Comparison of ENCODE assay signal across 22 mouse cellular contexts in genomic region chr17:37084632-37085031, GRCm38 (mm10). TPM values are rescaled to one million over a fixed set of nuclear protein-coding genes. Genes with fewer than 3 reads are reported as not detected.
DNase-seq lines count a peak whose midpoint lies in the region; ATAC-seq and TF ChIP-seq lines count a peak whose summit lies in the region.
"Had no signal": no experiment of that assay in that cellular context is flagged by ENCODE, and none has a peak within 500 bp of the region (broad histone marks: within the 10 kb centered on the region; RNA-seq: fewer than 3 reads in every experiment).

No protein-coding gene starts in this region.

- H3K9me3 ChIP-seq in heart, postnatal 0 days (replicated peaks; ENCODE audit: control insufficient read depth, low read length): no peaks in the 10 kb centered on the region
- no peaks in the 10 kb centered on the region for H3K9me3 ChIP-seq in midbrain, postnatal 0 days (ENCODE audit: low read length)
- H3K9me3 ChIP-seq in midbrain, embryonic 15.5 days: no peaks in the 10 kb centered on the region
- H3K9me3 ChIP-seq: embryonic facial prominence, embryonic 15.5 days; forebrain, embryonic 12.5 days; limb, embryonic 15.5 days; lung, embryonic 15.5 days; megakaryocyte, embryonic 14.5 days had no signal

- H3K36me3 ChIP-seq in heart, postnatal 0 days (replicated peaks; ENCODE audit: control insufficient read depth, insufficient read depth, low read length): no peaks in the 10 kb centered on the region
- no peaks in the 10 kb centered on the region for H3K36me3 ChIP-seq in midbrain, postnatal 0 days (ENCODE audit: insufficient read depth, low read length)
- H3K36me3 ChIP-seq in midbrain, embryonic 15.5 days (replicated peaks): no peaks in the 10 kb centered on the region
- H3K36me3 ChIP-seq: embryonic facial prominence, embryonic 15.5 days; forebrain, embryonic 12.5 days; limb, embryonic 15.5 days; lung, embryonic 15.5 days had no signal

- H3K27me3 ChIP-seq in heart, postnatal 0 days (ENCODE audit: control insufficient read depth, insufficient read depth, low read length): no peaks in the 10 kb centered on the region
- no peaks in the 10 kb centered on the region for H3K27me3 ChIP-seq in midbrain, postnatal 0 days (ENCODE audit: insufficient read depth, low read length)
- H3K27me3 ChIP-seq in midbrain, embryonic 15.5 days (replicated peaks): no peaks in the 10 kb centered on the region
- H3K27me3 ChIP-seq: embryonic facial prominence, embryonic 15.5 days; limb, embryonic 15.5 days; lung, embryonic 15.5 days had no signal

- H3K9ac ChIP-seq in heart, postnatal 0 days (replicated peaks; ENCODE audit: low read depth, low read length): no peak overlapping the region
- no peak overlapping the region for H3K9ac ChIP-seq in midbrain, postnatal 0 days (replicated peaks; ENCODE audit: low read length, poor library complexity, severe bottlenecking)
- no peak overlapping the region for H3K9ac ChIP-seq in midbrain, embryonic 15.5 days
- H3K9ac ChIP-seq: embryonic facial prominence, embryonic 15.5 days; forebrain, embryonic 12.5 days; hindbrain, embryonic 14.5 days; limb, embryonic 15.5 days; lung, embryonic 15.5 days had no signal

- no peaks in the 10 kb centered on the region for H3K4me1 ChIP-seq in heart, postnatal 0 days (ENCODE audit: control insufficient read depth, insufficient read depth)
- no peaks in the 10 kb centered on the region for H3K4me1 ChIP-seq in midbrain, postnatal 0 days (ENCODE audit: insufficient read depth, low read length)
- peaks cover 7% of the 10 kb centered on the region for H3K4me1 ChIP-seq in midbrain, embryonic 15.5 days
- H3K4me1 ChIP-seq: embryonic facial prominence, embryonic 15.5 days; limb, embryonic 15.5 days; lung, embryonic 15.5 days had no signal

- no peak for TF ChIP-seq EP300 in heart, postnatal 0 days (IDR thresholded peaks at IDR 0.05; ENCODE audit: low read depth)

- H3K4me2 ChIP-seq in heart, postnatal 0 days (ENCODE audit: low read depth, low read length): no peak overlapping the region
- no peak overlapping the region for H3K4me2 ChIP-seq in midbrain, postnatal 0 days (ENCODE audit: low read depth, low read length, poor library complexity, severe bottlenecking)
- H3K4me2 ChIP-seq in midbrain, embryonic 15.5 days: no peak overlapping the region
- H3K4me2 ChIP-seq: embryonic facial prominence, embryonic 15.5 days; forebrain, embryonic 12.5 days; hindbrain, embryonic 14.5 days; limb, embryonic 15.5 days; lung, embryonic 15.5 days had no signal

- 60% methylated on average over 5 of the region's 5 CpGs for WGBS in heart, postnatal 0 days
- 67% methylated on average over 5 of the region's 5 CpGs for WGBS in midbrain, postnatal 0 days
- 70% methylated on average over 5 of the region's 5 CpGs for WGBS in midbrain, embryonic 15.5 days

- H3K27ac ChIP-seq in heart, postnatal 0 days (ENCODE audit: low read depth): no peak overlapping the region
- H3K27ac ChIP-seq in midbrain, postnatal 0 days (ENCODE audit: low read depth, low read length): no peak overlapping the region
- no peak overlapping the region for H3K27ac ChIP-seq in midbrain, embryonic 15.5 days
- H3K27ac ChIP-seq: embryonic facial prominence, embryonic 15.5 days; forebrain, embryonic 12.5 days; hindbrain, embryonic 14.5 days; limb, embryonic 15.5 days; lung, embryonic 15.5 days had no signal

- no peak for ATAC-seq in heart, postnatal 0 days (ENCODE audit: insufficient read depth, low read depth)
- ATAC-seq in midbrain, postnatal 0 days (ENCODE audit: low FRiP score): no peak
- no peak for ATAC-seq in midbrain, embryonic 15.5 days (replicated peaks)

- no peak overlapping the region for H3K4me3 ChIP-seq in heart, postnatal 0 days (ENCODE audit: low read depth, low read length)
- H3K4me3 ChIP-seq in midbrain, postnatal 0 days (ENCODE audit: low read depth, low read length): no peak overlapping the region
- no peak overlapping the region for H3K4me3 ChIP-seq in midbrain, embryonic 15.5 days
- H3K4me3 ChIP-seq: embryonic facial prominence, embryonic 15.5 days; forebrain, embryonic 12.5 days; limb, embryonic 15.5 days; lung, embryonic 15.5 days; megakaryocyte, embryonic 14.5 days had no signal

- no peak for DNase-seq in heart, postnatal 0 days (ENCODE audit: low spot score)
- no peak for DNase-seq in heart, postnatal 10 days
- no peak for DNase-seq in midbrain, postnatal 0 days (ENCODE audit: low spot score)
- peak; percentile 22 for DNase-seq in adipocyte (ENCODE audit: low spot score)
- DNase-seq in yolk sac, embryonic 10.5 days (ENCODE audit: low spot score): no peak
- DNase-seq in thymus, postnatal 25 days: no peak
- DNase-seq: adrenal gland, adult 8-10 months; cerebellum, adult 18-20 months; heart, adult 18-20 months; kidney, adult 9 months had no signal

- intact Hi-C loops in heart, postnatal 10 days (cut with DNase I): no loop called here

- peak; percentile 16; the same call in 1 of the 2 replicates for TF ChIP-seq CTCF in heart, postnatal 0 days (IDR thresholded peaks at IDR 0.05; ENCODE audit: low read depth)
- TF ChIP-seq CTCF in midbrain, postnatal 0 days (IDR thresholded peaks at IDR 0.05): peak; percentile 65

RNA-seq across cellular contexts. Expression of gene Olfr90, which starts 3.7 kb away (rescaled TPM):
- total RNA-seq in heart, postnatal 0 days (2014; rRNA removed; ENCODE audit: low replicate concordance): not detected in 2 replicates
- not detected in 2 replicates for polyA plus RNA-seq in heart, postnatal 0 days (2015; fragmentation: Nextera tagmentation; extraction: Ambion mirVana)
- not detected for total RNA-seq in heart, postnatal 10 days (2021)
- not detected in 2 replicates for total RNA-seq in midbrain, postnatal 0 days (2014; rRNA removed)
- not detected in 2 replicates for polyA plus RNA-seq in midbrain, postnatal 0 days (2015; fragmentation: Nextera tagmentation; extraction: Ambion mirVana)
- polyA plus RNA-seq in midbrain, embryonic 15.5 days (2015; fragmentation: Nextera tagmentation; extraction: Ambion mirVana): 0.06 TPM in 1 of 2 replicates, not detected in the other
- total RNA-seq: adrenal gland, adult 8-10 months; common myeloid progenitor, adult 5-6 weeks; heart, adult 18-20 months; layer of hippocampus, adult 18-20 months; monocyte, adult 5-6 weeks had no signal
- polyA plus RNA-seq: heart, embryonic 16.5 days; hindbrain, embryonic 14.5 days; limb, embryonic 15.5 days; lung, embryonic 15.5 days had no signal

RNA-seq across cellular contexts. Expression of gene Olfr91, which starts 13.4 kb away (rescaled TPM):
- not detected in 2 replicates for total RNA-seq in heart, postnatal 0 days (2014; rRNA removed; ENCODE audit: low replicate concordance)
- polyA plus RNA-seq in heart, postnatal 0 days (2015; fragmentation: Nextera tagmentation; extraction: Ambion mirVana): not detected in 2 replicates
- total RNA-seq in heart, postnatal 10 days (2021): not detected
- not detected in 2 replicates for total RNA-seq in midbrain, postnatal 0 days (2014; rRNA removed)
- not detected in 2 replicates for polyA plus RNA-seq in midbrain, postnatal 0 days (2015; fragmentation: Nextera tagmentation; extraction: Ambion mirVana)
- polyA plus RNA-seq in midbrain, embryonic 15.5 days (2015; fragmentation: Nextera tagmentation; extraction: Ambion mirVana): not detected in 2 replicates
- total RNA-seq: adrenal gland, adult 8-10 months; common myeloid progenitor, adult 5-6 weeks; heart, adult 18-20 months; layer of hippocampus, adult 18-20 months; monocyte, adult 5-6 weeks had no signal
- polyA plus RNA-seq: embryonic facial prominence, embryonic 15.5 days; forebrain, embryonic 12.5 days; heart, embryonic 16.5 days; hindbrain, embryonic 14.5 days; limb, embryonic 15.5 days; lung, embryonic 15.5 days had no signal

RNA-seq across cellular contexts. Expression of gene Olfr92, which starts 35.3 kb away (rescaled TPM):
- not detected in 2 replicates for total RNA-seq in heart, postnatal 0 days (2014; rRNA removed; ENCODE audit: low replicate concordance)
- not detected in 2 replicates for polyA plus RNA-seq in heart, postnatal 0 days (2015; fragmentation: Nextera tagmentation; extraction: Ambion mirVana)
- not detected for total RNA-seq in heart, postnatal 10 days (2021)
- total RNA-seq in midbrain, postnatal 0 days (2014; rRNA removed): not detected in 2 replicates
- polyA plus RNA-seq in midbrain, postnatal 0 days (2015; fragmentation: Nextera tagmentation; extraction: Ambion mirVana): not detected in 2 replicates
- polyA plus RNA-seq in midbrain, embryonic 15.5 days (2015; fragmentation: Nextera tagmentation; extraction: Ambion mirVana): not detected in 2 replicates
- total RNA-seq: adrenal gland, adult 8-10 months; common myeloid progenitor, adult 5-6 weeks; heart, adult 18-20 months; layer of hippocampus, adult 18-20 months had no signal
- polyA plus RNA-seq: embryonic facial prominence, embryonic 15.5 days; forebrain, embryonic 12.5 days; heart, embryonic 16.5 days; hindbrain, embryonic 14.5 days; limb, embryonic 15.5 days; lung, embryonic 15.5 days; neural tube, embryonic 14.5 days had no signal

RNA-seq across cellular contexts. Expression of gene Gabbr1, which starts 38.9 kb away (rescaled TPM):
- 4.8 and 6.7 TPM in 2 replicates for total RNA-seq in heart, postnatal 0 days (2014; rRNA removed; ENCODE audit: low replicate concordance)
- polyA plus RNA-seq in heart, postnatal 0 days (2015; fragmentation: Nextera tagmentation; extraction: Ambion mirVana): 1.8 and 1.9 TPM in 2 replicates
- total RNA-seq in heart, postnatal 10 days (2021): 10 to 100 TPM; 14.0 to 17.2 TPM
- 633 and 639 TPM in 2 replicates for total RNA-seq in midbrain, postnatal 0 days (2014; rRNA removed)
- polyA plus RNA-seq in midbrain, postnatal 0 days (2015; fragmentation: Nextera tagmentation; extraction: Ambion mirVana): 111 and 116 TPM in 2 replicates
- polyA plus RNA-seq in midbrain, embryonic 15.5 days (2015; fragmentation: Nextera tagmentation; extraction: Ambion mirVana): 86.4 and 88.8 TPM in 2 replicates
